Mouse (Mus musculus) bone marrow, adult 2 months (tissue): ENCODE measurements around the gene Nrip1. TPM values are rescaled to one million over a fixed set of nuclear protein-coding genes. Genes with fewer than 3 reads are reported as not detected.

Experiments used
- H3K27ac ChIP-seq: fragments of 200-500 bp; 2 replicates; pipeline ENCODE4 v1.5.1; 2012; ENCODE audit warnings: low read depth, mild to moderate bottlenecking, control low read depth, inconsistent platforms, low read length; ENCODE audit not compliant: control insufficient read depth, poor library complexity, insufficient read depth
- H3K4me1 ChIP-seq: fragments of 200-500 bp; 2 replicates; pipeline ENCODE4 v1.6.1; 2011; ENCODE audit warnings: low read length; ENCODE audit not compliant: control insufficient read depth, insufficient read depth
- H3K4me3 ChIP-seq: fragments of 200-500 bp; replicated peaks from 2 replicates; pipeline ENCODE3; 2011; ENCODE audit warnings: mild to moderate bottlenecking, low read depth, low read length, control low read depth; ENCODE audit not compliant: control insufficient read depth
- CTCF ChIP-seq: fragments of 200-500 bp; IDR thresholded peaks from 2 replicates; pipeline ENCODE4 v1.5.1; 2011; ENCODE audit warnings: low read length, control low read depth; ENCODE audit not compliant: control insufficient read depth, insufficient read depth
- POLR2A ChIP-seq: fragments of 200-500 bp; IDR thresholded peaks from 2 replicates; pipeline ENCODE4 v1.6.1; 2011; ENCODE audit warnings: low read depth, mild to moderate bottlenecking, control low read depth, low read length, borderline replicate concordance; ENCODE audit not compliant: control insufficient read depth
- WGBS: fragments of 180-500 bp; shearing (Covaris S2); methylation state at CpG from one replicate; pipeline ENCODE4 v1.1.7; 2018; 5-methylcytosine and 5-hydroxymethylcytosine counted together
- polyA plus RNA-seq: library from polyadenylated mRNA; stranded (reverse); fragments of >200 nt; gene quantifications from 2 replicates; pipeline ENCODE4 v1.2.4, GENCODE M21; 2011; ENCODE audit warnings: low replicate concordance; ENCODE audit not compliant: missing spikeins, insufficient read depth, insufficient read length

Gene Nrip1
- polyA plus RNA-seq, 1 experiment, result 6.7 TPM

GRCm38 (mm10) chr16:76347719-76348421, 25.8 kb downstream of the Nrip1 start:
- H3K4me3 ChIP-seq, result no peak overlapping the region
- TF ChIP-seq POLR2A (no peak), CTCF (no peak)
- no peaks in the 10 kb centered on the region; the same call in 1 of the 2 replicates for H3K4me1 ChIP-seq
- no peak overlapping the region for H3K27ac ChIP-seq
- 93% methylated on average over 13 of the region's 13 CpGs for WGBS

DNA sequence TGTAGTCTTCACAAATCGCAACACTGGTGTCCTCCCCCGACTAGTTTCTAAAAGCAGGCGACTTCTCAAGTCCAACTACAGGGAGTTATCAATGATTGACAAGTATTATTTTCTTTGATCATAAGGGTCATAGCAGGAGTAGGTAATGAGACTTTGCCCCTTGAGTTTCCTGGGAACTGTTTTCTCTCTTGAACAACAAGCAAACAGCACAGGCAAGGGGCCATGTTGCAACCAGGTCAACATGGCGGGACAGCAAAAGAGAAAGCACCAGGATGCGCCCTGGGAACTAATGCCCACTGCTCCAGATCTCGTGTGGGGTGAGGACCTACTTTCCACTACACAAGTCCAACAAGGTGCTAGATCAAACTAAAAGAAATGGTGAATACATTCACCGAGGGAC, 27.3 kb downstream of the Nrip1 start:
- TF ChIP-seq POLR2A (no peak), CTCF (no peak)
- Histone ChIP-seq H3K4me1 (no peaks in the 10 kb centered on the region; the same call in 1 of the 2 replicates), H3K4me3 (no peak overlapping the region), H3K27ac (no peak overlapping the region)
- 89% methylated on average over 7 of the region's 7 CpGs for WGBS

GRCm38 (mm10) chr16:76344761-76345368, 28.8 kb downstream of the Nrip1 start:
- 83% methylated on average over 3 of the region's 3 CpGs for WGBS
- no peak for TF ChIP-seq CTCF
- TF ChIP-seq POLR2A, result no peak
- Histone ChIP-seq H3K27ac (no peak overlapping the region), H3K4me1 (no peaks in the 10 kb centered on the region; the same call in 1 of the 2 replicates), H3K4me3 (no peak overlapping the region)

DNA sequence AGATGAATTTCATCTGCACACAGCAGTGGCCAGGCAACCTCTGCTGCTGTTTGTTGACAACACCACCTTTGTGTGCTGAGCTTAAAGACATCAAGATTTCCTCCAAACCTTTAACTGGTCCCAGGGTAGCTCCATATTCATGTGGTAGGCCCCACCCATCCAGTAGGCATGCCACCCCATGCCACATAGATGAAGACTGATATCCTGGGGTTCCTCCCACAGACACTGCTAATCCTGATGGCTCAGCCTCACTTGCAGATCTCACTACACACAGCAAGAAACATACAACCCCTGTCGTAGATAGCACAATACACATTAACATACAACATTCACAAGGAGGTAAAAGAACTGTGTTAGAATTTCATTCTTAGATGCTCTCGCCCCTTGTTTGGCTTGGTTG, 29.6 kb downstream of the Nrip1 start:
- TF ChIP-seq POLR2A (no peak), CTCF (no peak)
- no peaks in the 10 kb centered on the region; the same call in 1 of the 2 replicates for H3K4me1 ChIP-seq
- H3K4me3 ChIP-seq, result no peak overlapping the region
- 84% methylated on average over 2 of the region's 2 CpGs for WGBS
- no peak overlapping the region for H3K27ac ChIP-seq

- Histone ChIP-seq H3K4me3 (no peak overlapping the region), H3K27ac (peak overlapping the region; percentile 46), H3K4me1 (no peaks in the 10 kb centered on the region; the same call in 1 of the 2 replicates)
- WGBS, result 18% methylated on average over 8 of the region's 8 CpGs
- TF ChIP-seq CTCF, result no peak
- TF ChIP-seq POLR2A, result no peak
These were observed 32.0 kb downstream of the Nrip1 start for GRCm38 (mm10) chr16:76341636-76342035.

- Histone ChIP-seq H3K27ac (no peak overlapping the region), H3K4me3 (no peak overlapping the region), H3K4me1 (no peaks in the 10 kb centered on the region; the same call in 1 of the 2 replicates)
- 72% methylated on average over 10 of the region's 10 CpGs for WGBS
- no peak for TF ChIP-seq POLR2A
These were observed 34.4 kb downstream of the Nrip1 start for GRCm38 (mm10) chr16:76339256-76339655.

GRCm38 (mm10) chr16:76337351-76337750, 36.3 kb downstream of the Nrip1 start:
- Histone ChIP-seq H3K4me1 (no peaks in the 10 kb centered on the region; the same call in 1 of the 2 replicates), H3K4me3 (no peak overlapping the region), H3K27ac (no peak overlapping the region)
- no peak for TF ChIP-seq CTCF
- TF ChIP-seq POLR2A, result no peak
- WGBS, result 88% methylated on average over 7 of the region's 7 CpGs

DNA sequence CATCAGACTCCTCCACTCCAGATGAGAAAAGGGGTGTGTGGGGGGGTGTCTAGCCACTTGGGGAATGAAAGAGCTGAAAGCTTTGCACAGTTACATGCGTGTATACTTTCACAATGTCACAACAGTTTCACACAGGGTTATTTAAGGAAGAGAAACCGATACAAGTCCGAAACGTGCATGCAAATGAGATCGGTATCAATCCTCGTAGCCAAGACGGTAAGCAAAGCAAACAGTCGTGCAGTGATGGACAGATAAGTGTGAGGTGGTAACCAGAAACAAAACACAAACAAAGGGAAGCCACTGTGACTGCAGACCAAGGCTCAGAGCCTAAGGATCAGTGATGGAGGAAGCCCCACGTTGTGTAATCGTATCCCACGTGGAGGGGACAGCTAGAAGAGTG, 36.7 kb downstream of the Nrip1 start:
- Histone ChIP-seq H3K4me3 (no peak overlapping the region), H3K27ac (no peak overlapping the region), H3K4me1 (no peaks in the 10 kb centered on the region; the same call in 1 of the 2 replicates)
- no peak for TF ChIP-seq POLR2A
- no peak for TF ChIP-seq CTCF
- WGBS, result 78% methylated on average over 11 of the region's 11 CpGs
